Mouse (Mus musculus) embryonic fibroblast, embryonic 13.5 days (primary cell): ENCODE results near the gene Fam193b. TPM values are rescaled to one million over a fixed set of nuclear protein-coding genes. Genes with fewer than 3 reads are reported as not detected.
"Not testable (repeated sequence)": the region's sequence is repeated elsewhere in the genome, so short reads cannot be mapped to it uniquely, and the experiment has no call there.

Experiments used
- H3K27ac ChIP-seq: 2 replicates; pipeline ENCODE4 v1.5.1; 2012; ENCODE audit warnings: low read length, control low read depth, inconsistent platforms; ENCODE audit not compliant: insufficient read depth
- H3K4me1 ChIP-seq: 2 replicates; pipeline ENCODE4 v1.6.1; 2011; ENCODE audit warnings: low read length; ENCODE audit not compliant: control insufficient read depth, insufficient read depth
- H3K4me3 ChIP-seq: 2 replicates; pipeline ENCODE4 v1.5.1; 2011; ENCODE audit warnings: mild to moderate bottlenecking, control low read depth, low read length; ENCODE audit not compliant: insufficient read depth
- CTCF ChIP-seq: IDR thresholded peaks from 2 replicates; pipeline ENCODE4 v1.5.1; 2011; ENCODE audit warnings: mild to moderate bottlenecking, control low read depth, low read length, moderate library complexity, borderline replicate concordance; ENCODE audit not compliant: insufficient read depth
- POLR2A ChIP-seq: IDR thresholded peaks from 2 replicates; pipeline ENCODE4 v1.6.1; 2011; ENCODE audit warnings: low read depth, mild to moderate bottlenecking, control low read depth, low read length, moderate library complexity
- polyA plus RNA-seq: library from polyadenylated mRNA; stranded (reverse); fragments of >200 nt; gene quantifications from 2 replicates; pipeline ENCODE4 v1.2.4, GENCODE M21; 2011; ENCODE audit warnings: low read depth; ENCODE audit not compliant: missing spikeins, insufficient read length

Gene Fam193b
- polyA plus RNA-seq, 1 experiment: 24.5 TPM

DNA sequence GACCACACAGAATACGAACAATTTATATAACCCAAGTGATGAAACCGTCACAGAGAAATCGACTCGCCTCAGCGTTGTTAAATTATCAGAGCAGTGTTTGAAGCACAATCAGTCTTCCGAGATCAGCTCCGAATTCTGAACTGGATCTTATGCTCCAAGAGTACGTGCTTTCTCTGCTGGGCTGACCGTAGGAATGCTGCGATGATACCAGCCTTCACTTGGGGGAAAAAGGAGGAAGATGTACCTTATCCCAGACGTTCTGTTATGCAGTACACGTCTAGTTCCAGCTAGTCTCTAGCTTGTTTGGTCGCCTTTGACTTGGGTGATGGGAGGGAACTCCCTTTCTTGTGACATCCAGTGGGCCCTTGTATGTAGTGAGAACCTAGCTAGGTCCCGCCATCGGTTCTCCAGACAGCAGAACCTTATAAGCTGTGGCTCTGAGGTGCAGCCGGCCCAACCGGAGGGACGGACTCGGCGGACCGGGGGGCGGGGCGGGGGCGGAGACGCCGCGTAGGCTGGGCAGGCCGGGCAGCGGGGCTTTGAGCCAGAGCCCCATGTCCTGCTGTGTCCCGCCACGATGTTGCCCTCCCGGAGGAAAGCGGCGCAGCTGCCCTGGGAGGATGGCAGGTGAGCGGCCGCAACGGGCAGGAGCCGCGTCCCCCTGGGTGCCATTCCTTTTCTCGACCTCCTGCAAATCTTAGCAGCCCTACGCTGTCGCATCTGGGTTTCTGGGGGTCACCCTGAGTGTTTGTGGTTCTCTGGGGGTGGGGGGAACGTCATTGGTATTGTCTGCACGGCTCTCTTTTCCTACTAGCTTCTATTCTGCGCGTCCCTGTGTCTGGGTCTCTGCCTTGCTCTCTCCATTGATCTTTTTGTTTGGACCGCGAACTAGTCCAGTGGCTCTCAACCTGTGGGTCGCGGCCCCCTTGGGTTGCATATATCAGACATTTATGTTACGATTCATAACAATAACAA is 28.9 kb upstream of the Fam193b start, which contains the start of gene B4galt7:
Gene B4galt7, plus strand, starts transcription at position 331 of the 975 bp plus-strand sequence.
- Histone ChIP-seq H3K27ac (0 out of 2 replicates have a peak within 1 kb of the TSS, but pooled peaks have one; percentile 37), H3K4me1 (peaks cover 3% of the 10 kb centered on the region; the same call in 1 of the 2 replicates), H3K4me3 (peak within 1 kb of the TSS; percentile 98)
- TF ChIP-seq POLR2A (peak; percentile 77), CTCF (no peak)

DNA sequence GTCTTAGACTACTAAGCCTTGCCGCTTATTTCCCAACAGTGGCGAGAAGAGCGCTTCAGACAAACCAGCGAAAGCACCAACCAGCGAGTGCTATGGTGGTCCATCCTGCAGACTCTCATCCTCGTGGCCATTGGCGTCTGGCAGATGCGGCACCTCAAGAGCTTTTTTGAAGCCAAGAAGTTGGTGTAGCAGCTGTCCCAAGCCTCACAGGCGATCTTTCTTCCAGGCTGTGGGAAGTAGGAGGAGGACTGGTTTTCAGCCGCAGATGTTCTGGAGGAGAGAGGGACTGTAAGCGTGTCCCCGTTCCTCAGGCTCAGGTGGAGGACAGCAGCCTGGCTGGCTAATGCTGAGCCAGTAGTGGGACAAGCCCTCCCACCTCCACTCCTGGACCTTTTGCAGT is 25.9 kb upstream of the Fam193b start:
- TF ChIP-seq POLR2A (no peak), CTCF (no peak)
- H3K27ac ChIP-seq: no peak overlapping the region
- peaks cover 7% of the 10 kb centered on the region for H3K4me1 ChIP-seq
- H3K4me3 ChIP-seq: no peak overlapping the region

DNA sequence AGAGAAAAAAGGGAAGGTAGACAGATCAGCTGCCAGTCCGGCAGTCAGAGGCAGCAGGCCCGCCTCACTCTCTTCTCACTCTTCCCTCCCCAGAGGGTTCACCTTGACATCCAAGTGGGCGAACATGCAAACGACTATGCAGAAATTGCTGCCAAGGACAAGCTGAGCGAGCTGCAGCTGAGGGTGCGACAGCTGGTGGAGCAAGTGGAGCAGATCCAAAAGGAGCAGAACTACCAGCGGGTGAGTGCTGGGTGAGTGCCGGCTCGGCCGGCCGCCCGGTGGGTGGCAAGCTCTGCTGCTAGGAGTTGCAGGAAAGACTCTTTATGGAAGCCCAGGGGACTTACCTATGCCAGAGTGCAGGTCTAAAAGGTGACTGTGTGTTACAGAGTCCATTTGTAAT is 24.5 kb upstream of the Fam193b start:
- Histone ChIP-seq H3K27ac (no peak overlapping the region), H3K4me1 (peaks cover 7% of the 10 kb centered on the region), H3K4me3 (no peak overlapping the region)
- no peak for TF ChIP-seq CTCF
- no peak for TF ChIP-seq POLR2A

- peak overlapping the region; percentile 65 for H3K4me3 ChIP-seq
- TF ChIP-seq POLR2A (no peak), CTCF (no peak)
- peaks cover 4% of the 10 kb centered on the region; the same call in 1 of the 2 replicates for H3K4me1 ChIP-seq
- no peak overlapping the region for H3K27ac ChIP-seq
Measured at GRCm38 (mm10) chr13:55593254-55593747, 22.4 kb upstream of the Fam193b start.

DNA sequence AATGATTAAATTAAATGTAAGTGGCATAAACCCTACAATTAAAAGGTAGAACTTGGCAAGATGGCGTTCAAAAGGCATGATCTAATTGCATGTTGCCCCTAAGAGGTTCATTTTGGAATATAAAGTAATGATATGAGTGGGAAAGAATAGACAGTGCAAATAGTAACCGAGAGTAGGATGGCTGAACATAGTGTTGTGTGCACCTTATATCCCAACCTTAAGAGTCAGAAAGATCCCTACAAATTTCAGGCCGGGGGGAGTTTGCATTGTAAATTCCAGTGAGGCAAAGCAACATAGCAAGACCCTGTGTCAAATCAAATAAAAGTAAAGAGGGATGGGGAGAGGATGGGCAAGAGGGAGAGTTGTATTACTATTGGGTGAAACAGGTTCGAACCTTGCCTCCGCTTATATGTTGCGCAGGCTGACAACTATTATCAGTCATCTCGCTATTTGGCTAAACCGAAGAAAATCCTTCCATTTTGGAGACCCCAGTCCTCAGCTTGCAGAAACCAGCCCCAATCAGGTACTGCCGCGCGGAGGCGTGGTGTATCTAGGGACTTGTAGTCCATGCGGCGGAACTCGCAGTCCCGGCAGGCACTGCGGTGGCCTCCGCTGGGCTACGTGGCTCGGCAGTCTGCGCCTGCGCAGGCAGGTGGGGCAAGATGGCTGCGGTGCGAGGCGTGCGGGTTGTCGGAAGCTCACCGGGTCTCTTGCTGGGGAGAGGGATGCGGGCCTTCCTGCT is 21.8 kb upstream of the Fam193b start:
- Histone ChIP-seq H3K4me1 (peaks cover 4% of the 10 kb centered on the region; the same call in 1 of the 2 replicates), H3K27ac (no peak overlapping the region), H3K4me3 (peak overlapping the region; percentile 65)

GRCm38 (mm10) chr13:55591961-55592490 is 21.1 kb upstream of the Fam193b start:
- H3K4me3 ChIP-seq: no peak overlapping the region
- no peak for TF ChIP-seq POLR2A
- no peak for TF ChIP-seq CTCF
- H3K4me1 ChIP-seq: peaks cover 4% of the 10 kb centered on the region; the same call in 1 of the 2 replicates
- H3K27ac ChIP-seq: no peak overlapping the region

More for the DNA sequence above, 21.8 kb upstream of the Fam193b start:
- TF ChIP-seq CTCF: no peak
- TF ChIP-seq POLR2A: peak; percentile 98

- H3K27ac ChIP-seq: no peak overlapping the region
- H3K4me1 ChIP-seq: no peaks in the 10 kb centered on the region
- TF ChIP-seq POLR2A (no peak), CTCF (no peak)
- H3K4me3 ChIP-seq: no peak overlapping the region
Measured at GRCm38 (mm10) chr13:55578086-55578485, 7.2 kb upstream of the Fam193b start.

DNA sequence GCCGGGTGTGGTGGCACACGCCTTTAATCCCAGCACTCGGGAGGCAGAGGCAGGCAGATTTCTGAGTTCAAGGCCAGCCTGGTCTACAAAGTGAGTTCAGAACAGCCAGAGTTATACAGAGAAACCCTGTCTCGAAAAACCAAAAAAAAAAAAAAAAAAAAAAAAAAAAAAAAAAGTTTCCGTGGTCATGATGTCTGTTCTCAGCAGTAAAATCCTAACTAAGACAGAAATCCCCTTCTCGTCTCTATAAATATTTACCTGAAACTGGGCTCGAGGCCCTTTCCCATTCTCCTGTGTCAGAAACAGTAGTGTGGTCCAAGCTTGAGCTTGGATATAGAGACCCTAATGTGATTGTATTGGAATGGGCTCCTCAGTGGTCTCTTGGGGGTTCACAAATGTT is 6.0 kb upstream of the Fam193b start:
- not testable (repeated sequence) for H3K27ac ChIP-seq, H3K4me1 ChIP-seq, H3K4me3 ChIP-seq

- no peak for TF ChIP-seq CTCF
- TF ChIP-seq POLR2A: no peak
- no peaks in the 10 kb centered on the region; the same call in 1 of the 2 replicates for H3K4me1 ChIP-seq
- H3K27ac ChIP-seq: no peak overlapping the region
- H3K4me3 ChIP-seq: no peak overlapping the region
Measured at GRCm38 (mm10) chr13:55575932-55576331, 5.0 kb upstream of the Fam193b start.

- Histone ChIP-seq H3K4me1 (peaks cover 1% of the 10 kb centered on the region; the same call in 1 of the 2 replicates), H3K4me3 (no peak overlapping the region), H3K27ac (no peak overlapping the region)
- no peak for TF ChIP-seq CTCF
- no peak for TF ChIP-seq POLR2A
Measured at GRCm38 (mm10) chr13:55574321-55574720, 3.4 kb upstream of the Fam193b start.
